Mouse (Mus musculus) liver, embryonic 16.5 days (tissue): ENCODE measurements around the gene Sp8. TPM values are rescaled to one million over a fixed set of nuclear protein-coding genes. Genes with fewer than 3 reads are reported as not detected.
A peak's percentile ranks its signal among the peaks of the same experiment; 100 is the strongest.

Experiments
- ATAC-seq: fragments of 200-750 bp; cut with Nextera tagmentation; 2 replicates; pipeline ENCODE4 v1.8.0; 2017; ENCODE audit warnings: low read depth, mild to moderate bottlenecking, moderate number of reproducible peaks, moderate library complexity
- H3K27ac ChIP-seq: fragments of 300-500 bp; sonication (generic); 2 replicates; pipeline ENCODE4 v1.5.1; 2014; ENCODE audit warnings: mild to moderate bottlenecking, low read length
- H3K27me3 ChIP-seq: fragments of 300-500 bp; sonication (generic); 2 replicates; pipeline ENCODE4 v1.6.1; 2014; ENCODE audit warnings: low read depth, low read length, mixed read lengths; ENCODE audit not compliant: control insufficient read depth, insufficient read depth
- H3K36me3 ChIP-seq: fragments of 300-500 bp; sonication (generic); 2 replicates; pipeline ENCODE4 v1.6.1; 2014; ENCODE audit warnings: mild to moderate bottlenecking; ENCODE audit not compliant: control insufficient read depth, insufficient read depth
- H3K4me1 ChIP-seq: fragments of 300-500 bp; sonication (generic); 2 replicates; pipeline ENCODE4 v1.6.1; 2014; ENCODE audit warnings: low read depth, low read length, mixed read lengths; ENCODE audit not compliant: control insufficient read depth
- H3K4me2 ChIP-seq: fragments of 300-500 bp; sonication (generic); 2 replicates; pipeline ENCODE4 v1.6.1; 2014; ENCODE audit warnings: low read depth, low read length, mixed read lengths
- H3K4me3 ChIP-seq: fragments of 300-500 bp; sonication (generic); 2 replicates; pipeline ENCODE4 v1.5.1; 2014; ENCODE audit warnings: low read depth, mild to moderate bottlenecking, low read length
- H3K9ac ChIP-seq: fragments of 300-500 bp; sonication (generic); 2 replicates; pipeline ENCODE4 v1.6.1; 2014; ENCODE audit warnings: low read depth, low read length
- H3K9me3 ChIP-seq: fragments of 300-500 bp; sonication (generic); replicated peaks from 2 replicates; pipeline ENCODE4 v1.6.1; 2016; ENCODE audit warnings: low read length; ENCODE audit not compliant: control insufficient read depth
- WGBS: fragments of 180-500 bp; shearing (Covaris S2); extraction: QIAGEN DNeasy Blood & Tissue Kit; methylation state at CpG from one replicate; pipeline ENCODE4 v1.1.7; 2014; ENCODE audit not compliant: insufficient replicate concordance; 5-methylcytosine and 5-hydroxymethylcytosine counted together
- polyA plus RNA-seq: library from polyadenylated mRNA; unstranded; fragments of >200 nt; fragmentation: Nextera tagmentation; extraction: Ambion mirVana; gene quantifications from 2 replicates; pipeline ENCODE4 v1.2.1, GENCODE M21; 2015

The Sp8 gene
- not detected in 2 replicates for polyA plus RNA-seq

DNA sequence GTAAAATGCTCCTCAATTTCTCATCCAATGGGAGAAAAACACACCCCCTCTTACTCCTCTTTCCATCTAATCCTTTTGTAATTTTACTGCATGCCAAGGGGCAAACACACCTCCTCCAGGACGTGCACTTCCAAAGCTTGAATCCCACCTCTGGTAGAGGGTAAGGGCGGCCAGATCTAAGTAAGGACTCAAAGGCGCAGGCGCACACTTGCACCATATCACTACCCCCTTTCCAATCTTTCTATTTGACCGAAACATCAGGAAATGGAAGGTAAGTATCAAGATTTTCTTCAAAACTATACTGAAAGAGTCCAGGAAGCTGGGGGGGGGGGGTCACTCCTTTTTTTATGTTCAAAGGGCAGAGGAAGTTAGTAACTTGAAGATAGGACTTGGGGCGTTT is at the start of gene Sp8:
Sp8 (plus strand) TSS at position 109 of the 400 bp plus-strand sequence.
- under 1% methylated on average over 6 of the region's 6 CpGs for WGBS
- H3K4me3 ChIP-seq, result peak within 1 kb of the TSS; percentile 47
- no peak within 1 kb of the TSS for H3K27ac ChIP-seq
- H3K36me3 ChIP-seq, result no peaks in the 10 kb centered on the region
- no peak within 1 kb of the TSS for H3K9ac ChIP-seq
- H3K27me3 ChIP-seq, result peaks cover 85% of the 10 kb centered on the region
- no peak for ATAC-seq
- peak within 1 kb of the TSS; percentile 71 for H3K4me2 ChIP-seq
- H3K4me1 ChIP-seq, result no peaks in the 10 kb centered on the region; the same call in none of the 2 replicates
- H3K9me3 ChIP-seq, result no peaks in the 10 kb centered on the region

DNA sequence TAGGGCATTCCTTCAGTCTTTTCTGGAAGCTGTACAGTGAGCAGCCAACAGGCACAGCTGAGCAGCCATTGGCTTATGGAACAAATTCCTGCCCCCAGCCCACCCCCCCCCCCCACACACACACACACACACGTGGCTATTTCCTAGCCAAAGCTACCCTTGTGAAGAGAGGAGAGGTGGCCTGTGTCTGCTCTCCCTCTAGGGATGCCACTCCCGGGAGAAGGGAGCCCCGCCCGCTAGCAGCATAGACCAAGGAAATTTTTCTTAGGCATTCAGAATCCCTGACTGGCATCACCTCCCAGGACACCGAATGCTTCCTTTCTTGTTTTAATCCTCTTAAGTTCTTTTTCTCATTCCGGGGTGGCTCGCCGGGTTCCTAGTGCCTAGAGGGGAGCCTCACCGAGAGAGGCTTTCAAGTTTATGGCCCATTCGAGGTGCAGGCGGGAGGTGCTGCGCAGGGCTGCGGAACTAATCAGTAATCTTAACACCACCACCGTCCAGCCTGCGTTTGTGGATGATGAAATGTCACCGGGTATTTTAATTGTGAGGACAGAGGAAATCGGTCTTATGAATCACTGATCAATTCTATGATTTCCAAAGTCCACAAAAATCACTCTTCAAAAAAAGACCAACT is 34.7 kb upstream of the Sp8 start:
- WGBS, result 6% methylated on average over 17 of the region's 17 CpGs

DNA sequence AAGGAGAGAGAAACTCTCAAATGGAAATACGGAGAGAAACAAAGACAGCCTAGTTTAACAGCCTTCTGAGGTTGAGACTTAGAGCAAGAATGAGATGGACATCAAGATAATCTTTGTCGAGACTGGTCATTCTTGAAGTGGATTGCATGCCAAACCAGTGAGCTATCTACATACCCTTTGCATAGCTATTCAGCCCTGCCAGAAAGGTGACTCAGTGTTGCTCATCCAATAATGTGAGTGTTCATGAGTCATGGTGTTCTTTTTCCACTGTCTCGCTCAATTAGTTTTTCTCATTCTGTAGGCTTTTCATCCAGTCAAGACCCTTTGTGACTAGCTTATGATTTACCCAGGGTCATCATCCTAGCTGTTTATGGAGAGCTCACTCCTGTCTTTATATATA is 31.6 kb upstream of the Sp8 start:
- 50% methylated on average over 3 of the region's 3 CpGs for WGBS
- H3K4me2 ChIP-seq, result no peak overlapping the region
- no peak overlapping the region for H3K27ac ChIP-seq
- no peaks in the 10 kb centered on the region; the same call in 1 of the 2 replicates for H3K27me3 ChIP-seq
- H3K4me1 ChIP-seq, result no peaks in the 10 kb centered on the region
- H3K9ac ChIP-seq, result no peak overlapping the region
- ATAC-seq, result no peak
- H3K4me3 ChIP-seq, result no peak overlapping the region
- H3K36me3 ChIP-seq, result no peaks in the 10 kb centered on the region
- H3K9me3 ChIP-seq, result no peaks in the 10 kb centered on the region

More for the DNA sequence above, 34.7 kb upstream of the Sp8 start:
- no peak for ATAC-seq
- no peak overlapping the region for H3K4me3 ChIP-seq
- no peak overlapping the region for H3K9ac ChIP-seq
- no peaks in the 10 kb centered on the region; the same call in 1 of the 2 replicates for H3K27me3 ChIP-seq
- H3K36me3 ChIP-seq, result no peaks in the 10 kb centered on the region
- H3K4me2 ChIP-seq, result no peak overlapping the region
- no peak overlapping the region for H3K27ac ChIP-seq
- H3K9me3 ChIP-seq, result no peaks in the 10 kb centered on the region
- H3K4me1 ChIP-seq, result no peaks in the 10 kb centered on the region

GRCm38 (mm10) chr12:118816156-118816555 is 30.0 kb upstream of the Sp8 start:
- no peaks in the 10 kb centered on the region for H3K4me1 ChIP-seq
- no peak overlapping the region for H3K4me3 ChIP-seq
- no peak overlapping the region for H3K27ac ChIP-seq
- H3K4me2 ChIP-seq, result no peak overlapping the region
- no peaks in the 10 kb centered on the region for H3K9me3 ChIP-seq
- H3K36me3 ChIP-seq, result no peaks in the 10 kb centered on the region
- no peak for ATAC-seq
- H3K9ac ChIP-seq, result no peak overlapping the region
- no peaks in the 10 kb centered on the region; the same call in 1 of the 2 replicates for H3K27me3 ChIP-seq

DNA sequence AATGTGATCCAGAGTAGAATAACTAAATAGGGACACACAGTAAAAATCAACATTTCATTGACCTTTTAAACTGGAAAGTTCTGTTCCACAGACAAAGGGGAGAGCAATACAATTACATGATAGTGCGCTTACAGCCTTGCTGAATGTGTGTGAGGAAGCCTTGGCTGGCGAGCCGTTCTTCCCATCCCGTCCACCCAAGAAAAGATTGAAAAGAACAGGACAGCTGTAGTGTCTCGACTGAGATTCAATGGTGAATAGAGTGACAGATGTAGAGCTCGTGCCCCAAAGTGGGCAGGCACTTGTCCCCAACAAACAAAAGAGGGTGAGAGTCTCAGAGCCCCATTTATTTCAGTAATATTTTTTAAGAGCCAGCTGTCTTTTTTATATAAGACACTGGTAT is 16.2 kb upstream of the Sp8 start:
- H3K9me3 ChIP-seq, result no peaks in the 10 kb centered on the region
- H3K4me1 ChIP-seq, result no peaks in the 10 kb centered on the region
- 52% methylated on average over 6 of the region's 6 CpGs for WGBS
- H3K4me3 ChIP-seq, result no peak overlapping the region
- no peak overlapping the region for H3K27ac ChIP-seq
- no peaks in the 10 kb centered on the region for H3K36me3 ChIP-seq
- no peak for ATAC-seq
- H3K27me3 ChIP-seq, result peaks cover 1% of the 10 kb centered on the region
- H3K4me2 ChIP-seq, result no peak overlapping the region
- H3K9ac ChIP-seq, result no peak overlapping the region

DNA sequence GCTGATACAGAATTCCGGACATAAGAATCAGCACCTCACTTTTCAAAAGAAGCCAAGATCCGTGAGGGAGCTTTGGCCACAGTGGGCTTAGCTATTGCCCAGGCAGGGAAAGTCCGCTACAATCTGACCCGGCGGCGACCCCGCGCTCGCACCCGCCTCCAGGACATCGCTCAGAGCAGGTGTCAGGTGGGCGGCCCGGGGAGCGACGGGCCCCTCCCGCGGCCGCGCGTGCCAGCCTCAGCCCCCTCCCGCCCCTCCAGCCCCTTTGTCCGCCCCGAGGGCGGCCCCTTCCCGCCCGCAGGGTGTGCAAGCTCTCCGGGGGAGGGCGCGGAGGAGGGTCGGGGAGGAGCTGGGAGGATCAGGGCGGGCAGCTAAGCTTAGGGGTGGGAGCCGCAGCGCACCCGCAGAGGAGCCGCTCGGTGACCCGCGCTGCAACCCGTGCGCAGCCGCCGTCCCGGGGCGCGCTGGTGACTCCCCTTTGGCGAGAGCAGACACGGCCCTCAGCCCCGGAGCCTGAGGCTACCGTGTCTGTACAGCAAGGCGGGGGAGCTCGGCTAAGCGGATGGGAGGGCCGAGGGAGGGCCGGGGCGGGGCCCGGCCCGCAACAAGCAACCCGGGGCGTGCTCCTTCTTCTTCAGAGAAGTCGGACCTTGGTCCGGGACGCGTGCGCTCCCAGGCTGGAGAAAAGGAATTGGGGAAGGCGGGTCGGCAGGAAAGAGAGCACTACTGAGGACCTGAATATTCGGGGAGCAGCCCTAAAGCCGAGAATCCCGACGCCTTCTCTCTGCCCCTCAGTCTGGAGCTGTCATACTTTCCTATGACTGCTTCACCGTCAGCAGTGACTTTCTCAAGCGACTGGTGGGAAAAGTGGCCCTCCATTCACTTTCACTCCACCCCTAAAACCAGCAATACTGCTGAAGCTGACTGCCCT is 9.5 kb upstream of the Sp8 start:
- 1% methylated on average over 72 of the region's 72 CpGs for WGBS
- H3K9ac ChIP-seq, result no peak overlapping the region

GRCm38 (mm10) chr12:118837361-118837760 is 8.8 kb upstream of the Sp8 start:
- no peaks in the 10 kb centered on the region for H3K36me3 ChIP-seq
- no peak overlapping the region for H3K4me2 ChIP-seq
- no peak overlapping the region for H3K4me3 ChIP-seq
- H3K27me3 ChIP-seq, result peaks cover 59% of the 10 kb centered on the region
- no peaks in the 10 kb centered on the region for H3K9me3 ChIP-seq
- no peak overlapping the region for H3K9ac ChIP-seq
- ATAC-seq, result no peak
- WGBS, result 2% methylated on average over 11 of the region's 11 CpGs
- H3K27ac ChIP-seq, result no peak overlapping the region
- H3K4me1 ChIP-seq, result no peaks in the 10 kb centered on the region

More for the DNA sequence above, 9.5 kb upstream of the Sp8 start:
- Histone ChIP-seq H3K36me3 (no peaks in the 10 kb centered on the region), H3K27ac (no peak overlapping the region), H3K27me3 (peaks cover 57% of the 10 kb centered on the region), H3K4me3 (peak overlapping the region; percentile 53), H3K4me1 (no peaks in the 10 kb centered on the region), H3K4me2 (peak overlapping the region; percentile 64), H3K9me3 (no peaks in the 10 kb centered on the region)
- ATAC-seq, result peak; percentile 76

DNA sequence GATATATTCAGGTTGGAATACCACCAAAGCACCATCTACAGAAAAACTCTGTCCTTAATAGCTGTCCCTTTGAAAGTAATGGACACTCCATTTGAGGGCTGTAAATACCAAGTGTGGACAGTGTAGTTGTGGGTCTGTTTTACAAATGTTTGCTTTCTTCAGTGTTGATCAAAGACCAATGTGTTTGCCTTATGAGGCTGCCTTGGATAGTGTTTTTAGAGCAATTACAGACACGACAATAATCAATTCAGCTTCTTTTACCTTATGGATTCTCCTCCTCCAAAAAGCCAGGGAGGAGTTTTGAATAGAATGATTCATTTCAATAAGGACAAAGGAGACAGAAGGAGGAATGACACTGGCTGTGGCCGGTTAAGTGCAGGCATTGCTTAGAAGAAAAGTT is 7.9 kb upstream of the Sp8 start:
- Histone ChIP-seq H3K36me3 (no peaks in the 10 kb centered on the region), H3K9me3 (no peaks in the 10 kb centered on the region), H3K27ac (no peak overlapping the region), H3K9ac (no peak overlapping the region), H3K27me3 (peaks cover 68% of the 10 kb centered on the region), H3K4me3 (no peak overlapping the region), H3K4me2 (no peak overlapping the region), H3K4me1 (no peaks in the 10 kb centered on the region)
- no peak for ATAC-seq
- WGBS, result 1% methylated on average over 2 of the region's 2 CpGs

DNA sequence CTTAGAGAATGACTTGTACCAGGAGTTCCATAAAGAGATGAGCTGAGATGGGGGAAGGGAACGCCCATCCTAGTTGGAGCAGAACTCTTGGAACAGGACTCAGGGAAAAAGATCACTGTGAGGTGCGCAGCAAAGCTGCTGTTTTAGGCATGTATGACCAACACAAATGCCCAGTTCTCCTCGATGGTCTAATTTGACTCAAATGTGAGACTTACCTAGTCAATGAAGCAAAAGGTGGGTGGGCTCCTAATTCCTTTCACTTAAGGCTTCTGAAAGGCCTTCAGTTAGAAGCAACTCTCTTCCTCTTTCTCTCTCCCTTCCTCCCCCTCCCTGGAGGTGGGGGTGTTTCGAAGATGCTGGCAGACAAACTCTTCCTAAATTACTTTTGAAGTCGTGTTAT is 6.7 kb upstream of the Sp8 start:
- H3K27ac ChIP-seq, result no peak overlapping the region
- no peak for ATAC-seq
- H3K4me2 ChIP-seq, result no peak overlapping the region
- H3K4me1 ChIP-seq, result no peaks in the 10 kb centered on the region
- 5% methylated on average over 5 of the region's 5 CpGs for WGBS
- H3K9ac ChIP-seq, result no peak overlapping the region
- no peaks in the 10 kb centered on the region for H3K9me3 ChIP-seq
- H3K36me3 ChIP-seq, result no peaks in the 10 kb centered on the region
- peaks cover 78% of the 10 kb centered on the region for H3K27me3 ChIP-seq
- H3K4me3 ChIP-seq, result no peak overlapping the region
